Mouse (Mus musculus) embryonic fibroblast, embryonic 13.5 days (primary cell): Measurements from ENCODE around the gene Kcnt1. TPM values are rescaled to one million over a fixed set of nuclear protein-coding genes. Genes with fewer than 3 reads are reported as not detected.

ENCODE experiments used
- H3K27ac ChIP-seq: 2 replicates; pipeline ENCODE4 v1.5.1; 2012; ENCODE audit warnings: low read length, control low read depth, inconsistent platforms; ENCODE audit not compliant: insufficient read depth
- H3K4me1 ChIP-seq: 2 replicates; pipeline ENCODE4 v1.6.1; 2011; ENCODE audit warnings: low read length; ENCODE audit not compliant: control insufficient read depth, insufficient read depth
- H3K4me3 ChIP-seq: 2 replicates; pipeline ENCODE4 v1.5.1; 2011; ENCODE audit warnings: mild to moderate bottlenecking, control low read depth, low read length; ENCODE audit not compliant: insufficient read depth
- CTCF ChIP-seq: IDR thresholded peaks from 2 replicates; pipeline ENCODE4 v1.5.1; 2011; ENCODE audit warnings: mild to moderate bottlenecking, control low read depth, low read length, moderate library complexity, borderline replicate concordance; ENCODE audit not compliant: insufficient read depth
- POLR2A ChIP-seq: IDR thresholded peaks from 2 replicates; pipeline ENCODE4 v1.6.1; 2011; ENCODE audit warnings: low read depth, mild to moderate bottlenecking, control low read depth, low read length, moderate library complexity
- polyA plus RNA-seq: library from polyadenylated mRNA; stranded (reverse); fragments of >200 nt; gene quantifications from 2 replicates; pipeline ENCODE4 v1.2.4, GENCODE M21; 2011; ENCODE audit warnings: low read depth; ENCODE audit not compliant: missing spikeins, insufficient read length

Gene Kcnt1
- polyA plus RNA-seq, 1 experiment, result not detected

DNA sequence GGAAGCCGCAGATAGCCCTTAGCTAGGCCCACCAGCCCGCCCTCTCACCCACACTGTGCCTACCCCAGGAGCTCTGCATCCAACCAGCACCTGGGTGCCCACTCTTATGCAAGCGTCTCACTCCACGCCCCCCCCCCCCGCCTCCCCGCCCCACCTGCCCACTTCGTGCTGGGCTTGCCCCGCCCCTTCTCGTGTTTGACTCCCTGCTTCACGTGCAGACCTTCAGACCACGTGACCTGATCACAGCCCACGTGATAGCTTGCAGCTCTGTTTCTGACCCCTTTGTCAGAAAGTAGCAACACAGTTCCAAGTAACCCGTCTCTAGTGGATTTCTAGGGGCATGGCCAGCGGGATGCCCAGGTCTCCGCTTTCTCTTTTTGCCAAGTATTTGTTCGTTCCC is 16.3 kb upstream of the Kcnt1 start, which contains the start of gene Sohlh1:
Gene Sohlh1 (minus strand): TSS at position 23 of the 400 bp plus-strand sequence.
- TF ChIP-seq POLR2A (no peak), CTCF (no peak)
- Histone ChIP-seq H3K4me1 (no peaks in the 10 kb centered on the region), H3K27ac (no peak within 1 kb of the TSS), H3K4me3 (no peak within 1 kb of the TSS)

DNA sequence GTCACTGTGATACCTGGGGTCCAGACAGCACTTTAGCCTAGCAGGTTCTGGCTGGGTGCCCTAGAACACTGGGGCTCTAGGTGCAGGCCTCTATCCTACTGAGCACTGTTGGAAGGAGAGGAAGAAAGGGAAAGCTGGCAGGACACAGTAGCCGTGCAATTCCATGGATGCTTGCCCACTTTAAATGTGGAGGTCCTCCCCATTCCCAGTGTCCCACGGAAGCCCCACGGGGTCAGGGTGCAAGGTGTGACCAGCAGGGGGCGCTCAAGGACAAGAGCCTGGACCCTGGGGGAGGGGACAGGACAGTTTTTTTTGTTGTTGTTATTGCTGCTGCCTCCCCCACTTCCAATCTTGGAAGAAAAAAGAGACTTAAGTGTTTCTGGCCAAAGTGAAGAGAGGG is 13.2 kb upstream of the Kcnt1 start:
- TF ChIP-seq POLR2A (no peak), CTCF (peak; percentile 31; the same call in 1 of the 2 replicates)
- H3K4me1 ChIP-seq, result no peaks in the 10 kb centered on the region
- no peak overlapping the region for H3K4me3 ChIP-seq
- no peak overlapping the region for H3K27ac ChIP-seq

DNA sequence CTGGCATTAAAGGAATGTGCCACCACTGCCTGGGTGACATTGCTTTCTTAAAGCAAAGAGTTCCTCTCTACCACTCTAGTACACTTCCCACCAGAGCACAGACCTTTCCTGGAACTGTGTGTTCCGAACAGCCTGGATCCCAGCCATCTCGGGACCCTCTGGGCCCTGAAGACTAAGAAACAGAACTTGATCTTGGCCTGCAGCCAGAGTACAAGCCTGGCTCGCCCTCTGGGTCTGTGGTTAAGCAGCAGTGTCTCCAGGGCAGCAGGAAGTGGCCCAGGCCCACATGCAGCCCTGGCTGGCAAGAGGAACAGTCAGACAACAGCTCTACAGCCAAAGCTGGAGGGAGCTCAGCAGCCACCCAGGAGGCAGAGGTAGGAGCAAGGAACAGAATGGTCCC is 10.9 kb upstream of the Kcnt1 start:
- H3K4me1 ChIP-seq, result no peaks in the 10 kb centered on the region
- no peak for TF ChIP-seq CTCF
- TF ChIP-seq POLR2A, result no peak
- no peak overlapping the region for H3K4me3 ChIP-seq
- no peak overlapping the region for H3K27ac ChIP-seq

DNA sequence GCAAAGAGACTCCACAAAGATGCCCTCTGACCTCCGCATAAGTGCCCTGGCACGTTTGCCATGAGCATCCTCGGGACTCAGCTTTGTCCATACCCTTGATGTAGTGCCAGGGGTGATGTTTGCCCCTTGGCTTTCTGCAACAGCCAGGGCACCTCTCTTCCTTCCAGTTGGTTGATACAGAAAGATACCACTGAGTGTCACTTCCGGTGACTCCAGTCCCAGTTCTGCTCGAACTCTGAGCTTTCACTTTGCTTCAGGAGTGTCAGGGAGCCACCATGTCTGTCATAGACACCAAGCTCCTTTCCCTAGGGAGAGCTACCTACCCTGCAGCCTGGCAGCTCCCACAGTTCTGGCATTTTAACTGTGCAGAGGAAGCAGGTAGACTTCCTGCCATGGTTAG is 9.5 kb upstream of the Kcnt1 start:
- no peak overlapping the region for H3K4me3 ChIP-seq
- H3K27ac ChIP-seq, result no peak overlapping the region
- no peaks in the 10 kb centered on the region for H3K4me1 ChIP-seq
- TF ChIP-seq POLR2A (no peak), CTCF (no peak)

GRCm38 (mm10) chr2:25859891-25860290 is 3.6 kb upstream of the Kcnt1 start:
- TF ChIP-seq CTCF (no peak), POLR2A (no peak)
- no peak overlapping the region for H3K27ac ChIP-seq
- no peak overlapping the region for H3K4me3 ChIP-seq
- no peaks in the 10 kb centered on the region for H3K4me1 ChIP-seq

- no peaks in the 10 kb centered on the region for H3K4me1 ChIP-seq
- no peak overlapping the region for H3K27ac ChIP-seq
- H3K4me3 ChIP-seq, result no peak overlapping the region
- no peak for TF ChIP-seq POLR2A
- TF ChIP-seq CTCF, result no peak
Measured at GRCm38 (mm10) chr2:25862038-25862437, 1.5 kb upstream of the Kcnt1 start.

- Histone ChIP-seq H3K4me1 (no peaks in the 10 kb centered on the region), H3K4me3 (no peak overlapping the region), H3K27ac (no peak overlapping the region)
- no peak for TF ChIP-seq POLR2A
- no peak for TF ChIP-seq CTCF
Measured at GRCm38 (mm10) chr2:25862696-25863270, 751 bp upstream of the Kcnt1 start.

GRCm38 (mm10) chr2:25864230-25864629 is 696 bp downstream of the Kcnt1 start:
- TF ChIP-seq CTCF (no peak), POLR2A (no peak)
- Histone ChIP-seq H3K27ac (no peak overlapping the region), H3K4me1 (no peaks in the 10 kb centered on the region), H3K4me3 (no peak overlapping the region)

GRCm38 (mm10) chr2:25865412-25865811 is 1.9 kb downstream of the Kcnt1 start:
- TF ChIP-seq POLR2A (no peak), CTCF (no peak)
- Histone ChIP-seq H3K4me1 (no peaks in the 10 kb centered on the region), H3K4me3 (no peak overlapping the region), H3K27ac (no peak overlapping the region)

- TF ChIP-seq POLR2A, result no peak
- TF ChIP-seq CTCF, result no peak
- H3K4me3 ChIP-seq, result no peak overlapping the region
- no peak overlapping the region for H3K27ac ChIP-seq
- H3K4me1 ChIP-seq, result no peaks in the 10 kb centered on the region
Measured at GRCm38 (mm10) chr2:25866656-25867055, 3.1 kb downstream of the Kcnt1 start.

DNA sequence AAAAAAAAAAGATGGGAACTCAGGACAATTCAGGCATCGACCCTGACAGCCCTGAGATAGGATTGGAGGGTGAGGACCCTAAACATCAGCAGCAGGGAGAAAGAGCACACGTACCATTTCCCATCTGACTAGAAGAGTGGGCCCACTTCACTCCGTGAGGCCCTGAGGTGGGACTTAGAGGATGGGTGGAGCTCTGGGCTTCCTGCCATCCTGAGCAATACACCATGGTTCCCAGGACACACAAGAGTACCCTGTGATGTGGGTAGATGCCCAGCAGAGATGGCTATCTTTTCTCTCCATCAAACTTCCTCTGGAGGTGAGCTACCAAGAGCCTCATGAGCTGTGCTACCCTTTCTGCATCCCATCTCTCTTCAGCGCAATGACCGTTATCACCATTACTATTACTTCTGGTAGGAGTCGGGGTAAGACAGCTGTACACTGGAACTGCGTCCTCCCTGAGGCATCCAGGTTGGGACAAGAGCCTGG is 13.8 kb downstream of the Kcnt1 start:
- no peaks in the 10 kb centered on the region for H3K4me1 ChIP-seq
- no peak overlapping the region for H3K27ac ChIP-seq
- no peak overlapping the region for H3K4me3 ChIP-seq
- no peak for TF ChIP-seq CTCF
